Mouse (Mus musculus) mouse embryonic stem cell (cell line): Measurements from ENCODE around the gene Gm17027.
"Not testable (repeated sequence)": the region's sequence is repeated elsewhere in the genome, so short reads cannot be mapped to it uniquely, and the experiment has no call there.

Source experiments
- in situ Hi-C, 2 experiments: fragments of 300-500 bp; cut with MboI; formaldehyde crosslinking; loops; 1 replicate in 1 of 2; 3 replicates in 1 of 2; pipeline ENCODE4 v1.14.3; 2019 to 2020; ENCODE audit warnings: low sequenced_read_pairs in 2 of 2, low pct_unique_long_range_greater_than_20kb in 1 of 2, mixed read lengths in 1 of 2; ENCODE audit not compliant: unreplicated experiment in 1 of 2

Gene Gm17027

GRCm38 (mm10) chr14:42162522-42162921 is at the start of gene Gm17027:
TSS of gene Gm17027 (minus strand) at chr14:42162622.
- in situ Hi-C loops, result not testable (repeated sequence)

- in situ Hi-C loops, result not testable (repeated sequence)
Measured at GRCm38 (mm10) chr14:42190691-42191090, 28.3 kb upstream of the Gm17027 start, which contains the start of gene Gm3573. TSS of gene Gm3573 (minus strand) at chr14:42190791.

DNA sequence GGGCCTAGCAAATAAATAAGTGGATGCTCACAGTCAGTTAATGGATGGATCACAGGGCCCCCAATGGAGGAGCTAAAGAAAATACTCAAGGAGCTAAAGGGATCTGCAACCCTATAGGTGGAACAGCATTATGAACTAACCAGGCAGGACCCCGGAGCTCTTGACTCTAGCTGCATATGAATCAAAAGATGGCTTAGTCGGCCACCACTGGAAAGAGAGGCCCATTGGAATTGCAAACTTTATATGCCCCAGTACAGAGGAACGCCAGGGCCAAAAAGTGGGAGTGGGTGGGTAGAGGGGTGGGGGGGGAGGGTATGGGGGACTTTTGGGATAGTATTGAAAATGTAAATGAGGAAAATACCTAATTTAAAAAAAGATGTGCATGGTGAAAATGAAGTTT is 21.5 kb upstream of the Gm17027 start:
- in situ Hi-C loops, result not testable (repeated sequence)

DNA sequence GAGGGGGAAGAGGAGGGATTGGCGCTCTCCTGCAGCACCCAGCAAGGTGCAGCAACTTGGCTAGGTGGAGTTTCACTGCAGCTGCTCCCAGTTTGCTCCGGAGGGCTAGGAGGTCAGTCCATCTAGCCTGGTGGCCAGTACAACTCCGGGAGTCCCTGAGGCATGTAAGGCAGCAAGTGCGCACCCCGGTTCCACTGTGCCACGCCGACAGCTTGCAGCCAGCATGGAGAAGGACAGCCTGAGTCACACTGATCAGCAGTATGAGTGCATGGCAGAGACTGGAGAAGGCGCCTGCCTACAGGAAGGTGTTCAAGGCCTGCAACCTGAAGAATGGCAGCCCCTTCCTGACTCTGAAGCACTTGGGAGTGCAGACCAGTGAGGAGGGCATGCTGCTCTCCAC is 27.9 kb downstream of the Gm17027 start:
- in situ Hi-C loops, result not testable (repeated sequence)

DNA sequence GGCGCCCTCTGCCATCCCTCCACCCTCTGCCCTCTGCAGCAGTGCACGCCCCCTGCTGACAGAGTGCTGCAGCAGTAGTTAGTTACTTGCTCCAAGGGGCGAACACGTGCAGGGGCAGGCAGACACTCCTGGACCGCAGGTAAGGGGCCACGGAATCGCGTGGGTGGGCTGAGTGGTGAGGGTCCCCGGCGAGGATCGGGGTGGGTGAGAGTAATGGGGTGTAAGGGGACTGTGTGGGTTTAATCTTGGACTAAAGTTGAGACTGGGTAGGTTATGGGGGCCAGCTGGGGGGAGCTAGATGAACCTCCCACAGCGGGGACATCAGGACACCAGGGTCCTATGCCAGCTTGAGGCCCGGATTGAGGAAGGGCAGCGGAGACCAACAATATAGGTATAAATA is 28.6 kb downstream of the Gm17027 start:
- in situ Hi-C loops, result not testable (repeated sequence)

- in situ Hi-C loops, result not testable (repeated sequence)
Measured at GRCm38 (mm10) chr14:42117269-42117668, 45.2 kb downstream of the Gm17027 start, which contains the start of gene Gm7951. TSS of gene Gm7951 (minus strand) at chr14:42117369.
